Mouse (Mus musculus) C2C12 (cell line): ENCODE data around the gene Prop1.

ENCODE experiments used
- CEBPB ChIP-seq: IDR thresholded peaks from one replicate; pipeline ENCODE4 v1.6.1; 2011; ENCODE audit warnings: low read depth, mild to moderate bottlenecking, control low read depth, moderate library complexity
- CTCF ChIP-seq: IDR thresholded peaks from one replicate; pipeline ENCODE4 v1.5.1; 2011; ENCODE audit not compliant: control insufficient read depth, insufficient read depth, insufficient read length

DNA sequence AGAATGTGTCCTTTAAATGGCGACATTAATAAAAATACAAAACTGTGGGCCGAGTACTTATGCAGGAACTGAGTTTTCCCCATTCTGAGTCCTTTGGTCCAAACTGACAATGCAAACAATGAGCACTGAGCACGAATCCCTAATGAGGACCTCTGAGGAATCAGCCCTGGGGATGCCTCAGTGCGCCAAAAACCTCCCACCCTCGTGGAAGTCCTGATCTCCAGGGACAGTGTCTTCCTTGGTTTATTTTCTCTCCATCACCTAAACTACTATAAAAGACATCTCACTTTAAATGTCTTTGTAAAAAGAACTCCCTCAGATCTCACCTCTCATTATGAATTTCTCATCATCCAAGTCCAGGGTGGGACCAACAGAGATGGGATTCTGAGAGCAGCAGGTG is 28.1 kb upstream of the Prop1 start, which contains the start of gene Olfr1377:
- TF ChIP-seq CTCF = no peak
- no peak for TF ChIP-seq CEBPB
